Mouse (Mus musculus) B cell, adult 67 days (primary cell): ENCODE measurements around the gene Daglb. TPM values are rescaled to one million over a fixed set of nuclear protein-coding genes. Genes with fewer than 3 reads are reported as not detected.

Experiments used
- total RNA-seq, 2 experiments: library from RNA; stranded (reverse); gene quantifications; 4 replicates each; pipeline ENCODE4 v1.2.4; 2023

Gene Daglb
- total RNA-seq, result 10 to 100 TPM; 15.8 to 17.3 TPM

GRCm38 (mm10) chr5:143464100-143464756, at the start of gene Daglb:
Gene Daglb, plus strand, starts transcription at chr5:143464584.

GRCm38 (mm10) chr5:143527486-143528307, 63.3 kb downstream of the Daglb start, which contains the start of gene Rac1:
Gene Rac1, minus strand, starts transcription at chr5:143528036.

Other genes with a start within 250 kb of the Daglb start
- gene Spdye4a, start 237.7 kb upstream of the Daglb start, total RNA-seq, result not detected
- 10 to 100 TPM; 24.9 to 29.3 TPM for gene Zfp12, start 229.4 kb upstream of the Daglb start, total RNA-seq
- 1 to 10 TPM; 5.6 to 8.8 TPM for gene Zfp316, start 194.6 kb upstream of the Daglb start, total RNA-seq
- gene Zfp853, start 171.0 kb upstream of the Daglb start, total RNA-seq, result 1 to 10 TPM; 1.1 to 1.2 TPM
- gene E130309D02Rik, start 149.2 kb upstream of the Daglb start, total RNA-seq, result 10 to 100 TPM; 33.8 to 40.0 TPM
- 10 to 100 TPM; 60.1 to 68.7 TPM for gene Zdhhc4, start 135.3 kb upstream of the Daglb start, total RNA-seq
- gene Grid2ip, start 107.2 kb upstream of the Daglb start, total RNA-seq, result not detected
- gene Kdelr2, start 60.7 kb upstream of the Daglb start, total RNA-seq, result 10 to 100 TPM; 35.9 to 39.9 TPM
- 100 to 1,000 TPM; 206 to 222 TPM for gene Rac1, start 63.5 kb downstream of the Daglb start, total RNA-seq
- 1 to 10 TPM; 8.8 to 9.7 TPM for gene Cyth3, start 157.9 kb downstream of the Daglb start, total RNA-seq